Mouse (Mus musculus): Measurements from ENCODE around the gene Nrn1.

DNA sequence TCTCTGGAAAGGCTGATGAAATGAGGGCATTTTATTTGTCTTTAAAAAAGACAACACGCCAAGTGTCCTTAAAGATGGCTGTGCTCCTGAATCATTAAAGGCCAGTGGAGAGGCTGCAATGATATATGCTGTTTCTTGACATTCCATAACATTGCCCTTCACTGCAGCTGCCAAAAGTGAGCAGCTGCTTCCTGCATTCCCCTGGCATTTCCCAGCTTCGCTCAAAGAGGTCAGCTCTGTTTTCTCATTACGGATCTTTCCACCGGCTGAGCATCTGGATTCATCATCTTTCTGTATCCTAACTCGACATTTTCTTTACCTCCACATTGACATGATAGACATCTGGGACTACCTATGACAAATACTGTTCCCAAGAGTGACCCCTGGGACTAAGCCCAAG lies 44.7 kb upstream of the Nrn1 start:
- TF ChIP-seq POLR2A (IDR thresholded peaks at IDR 0.05; ENCODE audit: low read depth, low read length) (no peak), CTCF (conservative IDR thresholded peaks at IDR 0.05; ENCODE audit: insufficient read depth, insufficient read length, low read depth, low read length) (no peak)

Data from kidney, adult 2 months (tissue).